In the genomic region with DNA sequence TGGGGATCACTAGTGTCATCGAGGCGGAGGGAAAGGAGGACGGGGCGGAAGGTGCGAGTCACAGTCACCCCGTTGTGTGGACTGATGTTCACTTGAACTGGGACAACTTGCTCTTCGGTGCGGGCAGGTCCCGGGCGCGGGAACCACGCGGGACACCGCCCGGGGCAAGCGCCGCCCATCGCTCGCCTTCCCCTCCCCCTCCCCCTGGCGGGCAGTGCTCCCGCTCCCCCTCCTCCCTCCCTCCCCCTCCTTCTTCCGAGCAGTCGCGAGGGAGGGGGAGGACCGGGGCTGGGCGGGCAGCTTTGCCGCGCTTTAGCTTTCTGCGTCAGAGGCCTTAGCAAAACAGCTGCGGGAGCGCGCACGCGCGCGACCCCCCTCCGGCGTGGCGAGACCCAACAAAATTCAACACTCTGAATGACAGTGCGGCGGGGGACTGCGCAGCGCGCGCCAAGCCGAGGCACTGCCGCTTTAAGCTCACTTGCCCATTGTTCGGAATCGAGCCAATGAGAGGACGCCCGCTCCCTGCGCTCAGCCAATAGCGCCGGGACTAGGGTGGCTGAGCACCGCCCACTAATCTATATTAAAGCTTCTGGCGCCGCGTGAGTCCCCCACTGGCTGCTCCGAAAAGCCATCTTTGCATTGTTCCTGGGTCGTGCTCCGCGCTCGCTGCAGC, we compare ENCODE assay signal across 8 mouse cellular contexts. TPM values are rescaled to one million over a fixed set of nuclear protein-coding genes. Genes with fewer than 3 reads are reported as not detected.
DNase-seq lines count a peak whose midpoint lies in the region; ATAC-seq lines count a peak whose summit lies in the region.

TSS of gene Ptma (plus strand) at position 611 of the 673 bp plus-strand sequence.

- under 1% methylated on average over 56 of the region's 63 CpGs for WGBS in hindbrain, embryonic 14.5 days

- peak; percentile 95 for ATAC-seq in hindbrain, embryonic 14.5 days (ENCODE audit: low FRiP score)

- H3K27me3 ChIP-seq in hindbrain, embryonic 14.5 days (ENCODE audit: control insufficient read depth, insufficient read depth, low read length): no peaks in the 10 kb centered on the region

- peak; percentile 99 for DNase-seq in R1 (ENCODE audit: low read depth, low spot score)
- DNase-seq in cerebellum, postnatal 25 days: peak; percentile 99 to 100
- peak; percentile 98 for DNase-seq in frontal cortex, postnatal 25 days (ENCODE audit: low spot score in 2 of 2)
- peak; percentile 100 for DNase-seq in hindbrain, embryonic 14.5 days (ENCODE audit: low spot score)
- DNase-seq in layer of hippocampus, postnatal 36 days: peak; percentile 99
- DNase-seq in lung, postnatal 36 days: peak; percentile 99
- DNase-seq in retina, postnatal 1 day: peak; percentile 100
- DNase-seq in urinary bladder, adult 18-20 months (ENCODE audit: low spot score in 2 of 2): peak; percentile 89 to 99

- H3K9me3 ChIP-seq in hindbrain, embryonic 14.5 days (ENCODE audit: control insufficient read depth, low read length): no peaks in the 10 kb centered on the region

- peaks cover 28% of the 10 kb centered on the region for H3K4me1 ChIP-seq in hindbrain, embryonic 14.5 days (replicated peaks; ENCODE audit: control insufficient read depth, insufficient read depth, low read length)

- H3K4me2 ChIP-seq in hindbrain, embryonic 14.5 days (replicated peaks): peak within 1 kb of the TSS; percentile 97

- peaks cover 18% of the 10 kb centered on the region for H3K36me3 ChIP-seq in hindbrain, embryonic 14.5 days (replicated peaks; ENCODE audit: control insufficient read depth, insufficient read depth)

- peak within 1 kb of the TSS; percentile 73 for H3K4me3 ChIP-seq in hindbrain, embryonic 14.5 days (replicated peaks; ENCODE audit: low read length)

- H3K27ac ChIP-seq in hindbrain, embryonic 14.5 days: peak within 1 kb of the TSS; percentile 100

- peak within 1 kb of the TSS; percentile 99 for H3K9ac ChIP-seq in hindbrain, embryonic 14.5 days

RNA-seq across cellular contexts. Expression of gene Ptma, which starts in this region (rescaled TPM):
- polyA plus RNA-seq in hindbrain, embryonic 14.5 days (2014; fragmentation: Nextera tagmentation; extraction: Ambion mirVana): 1,567 and 1,692 TPM in 2 replicates
- total RNA-seq in layer of hippocampus, postnatal 36 days (2021): 100 to 1,000 TPM; 507 to 508 TPM

Comparison
In these comparisons a context has a peak if more than half of its experiments do, and no peak if none do; other contexts are left out.
1. Peak in every context shown above with its lines: DNase-seq, ATAC-seq, H3K4me3 ChIP-seq and H3K27ac ChIP-seq.